Comparison of ENCODE assay signal across 1 mouse cellular context in the genomic region with DNA sequence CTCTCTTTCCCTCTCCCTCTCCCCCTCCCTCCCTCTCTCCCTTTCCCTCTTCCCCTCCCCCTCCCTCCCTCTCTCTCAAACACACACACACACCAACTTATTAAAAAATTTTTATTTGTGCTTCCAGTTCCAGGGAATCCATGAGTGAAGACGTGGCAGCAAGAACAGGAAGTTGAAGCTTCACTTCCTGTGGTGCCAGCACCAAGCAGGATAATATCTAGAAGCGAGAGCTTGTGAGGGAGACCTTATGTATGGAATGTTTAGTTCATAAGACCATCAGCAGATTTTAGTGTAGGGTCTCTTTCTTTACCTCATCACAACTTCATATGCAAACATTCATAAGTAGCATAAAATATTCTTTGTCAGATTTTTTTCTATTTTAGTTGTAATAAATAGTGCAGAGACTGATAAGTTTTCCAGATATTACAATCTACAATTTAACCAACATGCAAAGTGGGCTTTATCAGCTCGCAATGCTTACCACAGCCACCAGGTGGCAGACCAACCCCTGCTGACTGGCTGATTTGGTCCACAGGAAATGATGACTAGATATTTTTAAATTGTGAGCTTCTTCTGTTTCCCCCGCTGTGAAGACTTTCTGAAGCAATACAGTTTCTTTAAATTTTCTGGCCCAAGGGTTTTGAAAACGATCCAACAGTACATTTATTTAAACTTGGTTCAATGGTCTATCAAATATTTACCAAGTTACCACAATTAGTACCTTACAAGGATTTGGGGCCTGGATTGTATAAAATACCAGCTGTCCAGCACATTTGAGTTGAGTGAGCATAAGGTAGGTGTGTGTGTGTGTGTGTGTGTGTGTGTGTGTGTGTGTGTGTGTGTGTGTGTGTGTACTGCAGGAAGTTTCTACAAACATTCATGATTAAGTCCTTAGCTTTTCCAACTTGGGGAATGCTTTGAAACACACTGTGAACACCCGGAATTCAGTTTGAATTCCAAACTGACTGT.
TF ChIP-seq lines count a peak whose summit lies in the region.

No protein-coding gene starts in this region.

TF ChIP-seq in MEL, 35 proteins besides CTCF, POLR2A, EP300 and RAD21 (continued from another document):
- TF ChIP-seq CHD1 (IDR thresholded peaks at IDR 0.05; ENCODE audit: low read depth, low read length) (no peak), JUND (IDR thresholded peaks at IDR 0.05; ENCODE audit: low read depth, low read length) (0 out of 2 replicates have a peak, but pooled peaks have one; percentile 29), MXI1 (IDR thresholded peaks at IDR 0.05; ENCODE audit: low read depth, low read length) (peak; percentile 17; the same call in 1 of the 2 replicates), CHD2 (IDR thresholded peaks at IDR 0.05; ENCODE audit: low read length) (no peak), ZC3H11A (IDR thresholded peaks at IDR 0.05; ENCODE audit: low read depth, low read length) (peak; percentile 76), NELFE (IDR thresholded peaks at IDR 0.05; ENCODE audit: low read depth, low read length) (0 out of 2 replicates have a peak, but pooled peaks have one; percentile 12), NRF1 (IDR thresholded peaks at IDR 0.05; ENCODE audit: insufficient read depth, low read depth, low read length, poor library complexity, severe bottlenecking) (no peak), POLR2AphosphoS5 (IDR thresholded peaks at IDR 0.05; ENCODE audit: borderline replicate concordance, low read depth, low read length) (no peak)
TF ChIP-seq in MEL: peak in this region for 13.
